Mouse (Mus musculus) heart, postnatal 4 days (tissue): ENCODE data around the gene Tiprl. TPM values are rescaled to one million over a fixed set of nuclear protein-coding genes. Genes with fewer than 3 reads are reported as not detected.

ENCODE experiments used
- DNase-seq: peaks from one replicate; pipeline ENCODE4 v3.0.0; 2021
- total RNA-seq, 2 experiments: library from RNA; stranded (reverse); gene quantifications; 2 replicates each; pipeline ENCODE4 v1.2.3; 2021

The Tiprl gene
- total RNA-seq, result 10 to 100 TPM; 52.2 to 52.7 TPM

DNA sequence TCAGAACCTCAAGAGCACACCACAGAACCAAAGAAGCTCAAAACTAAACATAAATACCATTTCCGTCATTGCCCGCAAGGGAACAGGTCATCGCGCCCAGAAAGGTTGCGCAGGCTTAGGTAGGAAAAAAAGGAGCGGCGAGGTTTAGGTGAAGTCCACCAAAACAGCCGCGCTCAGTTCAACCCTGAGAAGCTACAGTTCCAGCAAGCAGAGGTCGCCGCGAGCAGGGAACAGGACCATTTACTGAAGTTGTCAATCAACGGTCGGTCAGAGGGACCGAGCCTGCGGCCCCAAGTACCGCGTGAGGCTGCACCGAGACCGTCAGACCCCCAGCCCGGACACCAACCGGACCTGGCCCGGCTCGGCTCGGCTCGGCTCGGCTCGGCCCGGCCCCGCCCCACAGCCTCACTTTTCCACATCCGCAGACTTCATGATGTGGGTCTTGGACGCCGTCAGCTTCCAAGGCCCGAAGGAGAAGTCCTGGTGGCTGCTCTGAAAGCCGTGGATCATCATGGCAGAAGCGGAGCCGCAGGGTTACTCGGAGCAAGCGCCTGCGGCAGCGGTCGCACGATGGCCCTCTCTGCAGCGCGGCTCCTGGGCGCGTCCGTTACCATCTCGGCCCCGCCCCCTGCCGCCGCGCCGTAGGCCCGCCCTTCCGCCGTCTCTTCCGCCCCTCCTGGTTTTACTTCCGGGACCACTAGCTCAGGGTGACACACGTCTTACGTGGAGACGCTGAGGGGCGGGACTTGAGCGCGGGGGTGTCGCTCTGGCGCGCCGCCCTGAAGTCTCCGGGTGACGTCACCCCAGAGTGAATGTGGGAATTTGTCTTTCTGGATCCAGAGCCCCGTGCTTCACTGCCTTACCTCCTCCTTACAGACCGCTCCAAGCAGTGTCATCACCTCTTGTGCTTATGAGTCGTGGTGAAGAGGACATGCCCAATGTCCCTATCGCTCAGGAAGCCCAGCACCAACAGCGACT, at the start of gene Tiprl:
TSS of gene Tiprl (minus strand) at position 676 of the 978 bp plus-strand sequence.
- DNase-seq, result peak; percentile 98

DNA sequence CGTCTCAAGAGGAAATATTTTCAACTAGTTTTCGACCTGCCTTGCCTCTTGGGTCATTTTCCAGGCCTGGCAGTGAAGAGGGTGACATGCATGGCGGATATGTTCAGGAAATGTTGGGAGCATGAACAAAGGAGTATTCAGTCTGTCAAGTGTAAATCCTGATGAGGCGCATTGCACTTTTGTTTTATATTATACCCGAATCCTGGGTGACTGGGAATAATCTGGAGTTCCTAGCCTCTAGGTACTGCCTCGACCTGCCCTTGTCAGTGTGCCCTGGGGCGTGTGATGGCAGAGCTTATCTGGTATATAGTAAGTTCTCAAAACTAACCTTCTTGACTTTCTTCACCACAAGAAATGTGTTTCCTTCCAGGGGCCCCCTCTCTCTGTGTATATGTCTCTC, 47.3 kb upstream of the Tiprl start:
- no peak for DNase-seq

DNA sequence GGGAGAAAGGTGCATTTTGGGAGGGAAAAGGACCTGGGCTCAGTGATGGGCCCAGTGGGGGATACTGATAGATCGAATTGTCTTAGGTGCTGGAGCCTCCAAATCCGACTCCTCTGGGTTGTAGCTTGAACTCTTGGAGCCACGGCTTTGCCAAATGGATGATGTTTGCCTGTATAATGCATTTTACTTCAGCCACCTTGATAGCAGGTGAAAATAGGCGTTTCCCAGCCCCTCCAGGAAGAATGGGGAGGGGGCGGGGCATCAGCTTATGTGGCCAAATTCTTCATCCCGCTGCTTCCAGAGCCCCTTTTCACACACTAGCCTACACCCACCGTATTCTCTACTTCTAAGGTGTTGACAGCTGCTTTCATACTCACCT, 46.2 kb upstream of the Tiprl start:
- no peak for DNase-seq

DNA sequence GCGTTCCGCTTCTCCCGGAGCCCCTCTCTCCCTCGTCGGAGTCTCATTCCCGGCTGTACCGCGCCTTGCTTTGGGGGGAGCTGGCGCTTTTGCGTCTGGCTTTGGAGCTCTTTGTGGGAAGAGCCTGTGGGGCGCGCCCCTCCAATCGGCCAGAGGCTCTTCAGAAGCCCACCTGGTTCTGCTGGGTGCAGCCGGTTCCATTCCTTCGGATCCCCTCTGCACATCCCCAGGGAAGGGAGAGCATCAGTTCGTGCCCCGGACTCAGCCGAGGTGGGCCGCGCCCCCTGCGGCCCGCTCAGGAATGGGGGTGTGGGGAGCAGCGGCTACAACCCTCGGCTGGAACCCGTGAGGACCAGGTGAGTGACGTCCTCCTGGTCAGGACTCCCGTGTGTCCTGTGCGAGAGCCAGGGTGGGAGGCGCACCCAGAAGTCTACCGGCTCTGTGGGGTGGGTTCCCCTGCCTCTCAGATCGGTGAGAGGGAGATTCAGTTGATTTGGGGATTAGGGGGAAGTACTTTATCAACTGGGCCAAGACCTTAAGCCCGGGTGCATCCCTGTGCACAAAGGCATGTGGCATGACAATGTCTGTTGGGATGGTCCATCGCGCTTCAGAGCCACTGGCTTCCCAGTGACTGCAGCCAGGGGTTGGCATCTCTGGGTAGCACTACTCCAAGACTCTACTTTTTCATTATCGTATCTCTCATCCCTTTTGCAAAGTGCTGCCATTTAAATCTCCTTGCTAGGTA, 45.6 kb upstream of the Tiprl start:
- peak; percentile 17 for DNase-seq

DNA sequence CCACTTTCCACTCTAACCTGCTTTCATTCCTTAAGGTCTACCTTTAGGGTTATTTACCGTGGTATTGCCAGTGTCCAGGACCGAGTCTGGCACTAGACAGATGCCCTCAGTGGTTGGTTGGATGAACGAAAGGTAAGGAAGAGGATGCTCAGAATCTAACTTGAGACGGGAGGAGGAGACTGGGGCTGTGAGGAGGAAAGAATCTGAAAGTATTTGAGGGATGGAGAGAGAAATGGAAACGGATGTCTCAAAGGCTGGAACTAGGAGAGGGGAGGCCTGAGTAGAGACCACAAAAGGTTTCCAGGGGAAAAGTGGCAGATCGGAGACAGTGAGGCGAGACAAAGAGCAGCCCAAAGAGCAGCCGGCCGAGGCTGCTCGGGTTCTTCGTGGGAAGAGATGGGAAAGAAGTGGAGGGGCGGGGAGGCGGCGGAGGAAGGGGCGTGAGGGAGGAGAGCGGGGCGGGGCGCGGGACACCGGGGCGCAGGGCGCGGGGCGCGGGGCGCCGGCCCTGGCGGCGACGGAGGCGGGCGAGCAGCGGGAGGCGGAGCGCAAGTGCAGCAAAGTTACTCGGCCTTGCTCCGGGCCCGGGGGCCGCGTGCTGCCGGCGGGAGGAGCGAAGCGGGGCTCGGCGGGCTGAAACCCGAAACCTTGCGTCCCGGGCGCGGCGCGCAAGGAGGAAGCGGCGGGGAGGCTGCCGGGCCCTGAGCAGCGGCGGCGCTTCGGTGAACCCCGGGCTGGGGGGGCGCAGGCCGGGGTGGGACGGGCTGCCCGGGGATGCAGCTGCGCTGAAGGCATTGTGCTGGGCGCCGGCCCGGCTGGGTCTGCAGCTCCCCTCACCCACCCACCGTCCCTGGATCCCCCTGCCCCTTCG, 44.8 kb upstream of the Tiprl start:
- peak; percentile 79 for DNase-seq

DNA sequence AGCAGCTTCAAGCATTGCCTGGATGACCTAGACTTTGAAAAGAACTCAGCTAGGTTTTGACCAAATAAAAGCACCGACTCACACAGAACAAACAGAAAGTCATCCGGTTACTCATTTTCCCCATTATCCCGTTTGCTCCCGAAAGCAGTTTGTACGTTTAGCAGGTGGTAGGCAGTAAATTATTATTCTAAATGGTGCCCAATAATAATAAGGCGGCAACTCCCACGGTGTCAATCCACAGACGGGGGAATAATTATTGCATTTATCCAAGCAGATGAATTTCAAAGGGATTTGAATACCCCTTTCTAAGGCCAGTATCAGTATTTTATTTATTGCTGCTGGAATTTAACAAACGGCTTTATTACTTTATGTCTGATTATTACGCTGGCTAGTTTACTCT, 43.9 kb upstream of the Tiprl start:
- no peak for DNase-seq

DNA sequence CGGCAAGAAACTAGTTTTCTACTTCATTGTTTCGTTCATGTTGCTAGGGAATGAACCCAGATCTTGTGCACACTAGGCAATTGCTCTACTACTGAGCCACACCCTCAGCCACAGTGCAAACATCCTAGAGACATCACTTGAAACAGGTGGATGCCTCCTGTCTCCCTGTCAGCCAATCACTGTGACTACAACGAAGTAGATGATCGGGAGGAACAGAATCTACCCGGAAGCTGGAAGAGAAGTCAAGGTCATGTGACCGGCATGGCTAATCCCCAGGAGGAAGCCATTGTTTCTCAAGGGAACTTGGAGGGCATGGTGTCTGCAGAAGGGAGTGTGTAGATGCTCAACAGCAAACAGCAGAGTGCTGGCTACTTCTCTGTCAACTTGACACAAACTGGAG, 38.1 kb upstream of the Tiprl start:
- DNase-seq, result no peak

DNA sequence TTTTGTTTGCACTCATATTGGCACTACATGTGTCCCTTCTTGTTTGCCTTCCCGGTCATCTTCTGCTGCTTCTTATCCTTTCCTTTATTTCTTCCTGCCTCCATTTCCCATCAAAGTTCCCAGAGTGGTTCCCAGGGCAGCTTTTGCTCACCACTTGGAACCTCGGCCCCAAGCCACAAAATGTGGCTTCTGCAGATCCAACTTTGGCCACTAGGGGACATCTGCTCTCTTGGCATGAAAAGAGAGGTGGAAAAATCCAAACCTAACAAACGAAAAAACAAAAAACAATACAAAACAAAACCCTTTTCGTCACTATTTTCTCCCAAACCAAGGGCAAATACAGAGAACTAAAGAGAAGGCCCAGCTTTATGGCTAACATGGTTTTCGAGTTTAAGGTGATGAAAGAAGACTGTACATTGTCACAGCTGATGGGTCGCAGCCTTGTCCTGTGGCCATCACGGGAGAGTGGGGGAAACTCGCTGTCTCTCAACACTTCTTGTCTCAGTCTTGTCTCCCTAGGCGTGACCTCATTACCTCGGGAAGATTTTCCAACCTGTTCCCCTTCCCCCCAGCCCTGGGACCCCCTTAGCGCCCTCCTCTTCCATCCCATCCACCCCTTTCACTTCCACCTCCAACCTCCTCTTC, 15.4 kb upstream of the Tiprl start:
- DNase-seq, result peak; percentile 83

DNA sequence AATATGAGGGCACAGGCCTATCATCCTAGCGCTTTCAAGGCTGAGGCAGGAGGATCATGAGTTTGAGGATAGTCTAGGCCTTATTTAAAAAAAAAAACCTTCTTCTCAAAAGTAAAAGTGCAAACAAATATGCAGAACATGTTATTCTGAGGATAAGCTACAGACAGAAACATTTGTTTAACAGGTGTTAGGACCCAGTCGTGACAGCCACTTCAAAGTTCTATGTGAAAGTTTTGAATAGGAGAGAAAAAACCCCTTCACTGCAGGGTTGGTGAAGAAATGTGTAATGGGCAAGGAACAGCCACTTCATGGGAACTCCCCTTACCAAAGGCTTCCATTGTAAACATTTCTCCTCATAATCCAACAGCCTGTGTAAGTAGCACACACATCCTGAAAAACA, 13.8 kb upstream of the Tiprl start:
- DNase-seq, result no peak

DNA sequence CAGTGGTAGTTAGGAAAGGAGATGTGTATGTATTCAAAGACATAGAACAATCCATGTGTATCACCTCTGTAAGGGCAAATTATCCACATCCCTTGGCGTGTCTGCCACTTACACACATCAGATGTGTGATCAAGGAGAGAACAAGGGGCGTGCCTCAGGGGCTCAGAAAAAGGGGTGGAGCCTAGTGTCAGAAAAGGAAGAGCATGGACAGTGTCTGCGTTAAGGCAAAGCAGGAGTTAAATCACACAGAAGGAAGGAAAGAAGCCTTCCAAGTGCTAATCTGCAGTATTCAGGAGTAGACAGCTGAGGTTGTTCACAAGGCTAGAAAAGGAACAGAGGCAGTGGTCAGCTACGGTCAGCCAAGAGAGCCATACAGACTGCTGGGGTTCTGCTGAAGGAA, 12.0 kb upstream of the Tiprl start:
- no peak for DNase-seq

DNA sequence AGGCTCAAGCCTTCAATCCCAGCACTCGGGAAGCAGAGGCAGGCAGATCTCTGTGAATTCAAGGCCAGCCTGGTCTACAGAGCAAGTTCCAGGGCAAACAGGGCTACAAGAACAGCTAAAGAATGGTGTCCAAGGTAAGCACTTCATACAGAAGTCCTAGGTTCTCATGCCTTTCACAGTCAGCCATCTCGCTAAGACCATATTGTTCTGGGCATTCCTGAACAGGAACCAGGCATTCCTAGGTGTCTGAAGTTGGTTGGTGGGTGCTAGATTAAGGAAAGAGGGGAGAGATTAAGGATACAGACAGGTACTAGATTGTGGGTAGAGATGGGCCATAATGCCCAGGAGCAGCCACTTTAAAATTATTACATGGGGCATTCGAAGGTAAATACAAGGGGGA, 11.0 kb upstream of the Tiprl start:
- DNase-seq, result no peak

DNA sequence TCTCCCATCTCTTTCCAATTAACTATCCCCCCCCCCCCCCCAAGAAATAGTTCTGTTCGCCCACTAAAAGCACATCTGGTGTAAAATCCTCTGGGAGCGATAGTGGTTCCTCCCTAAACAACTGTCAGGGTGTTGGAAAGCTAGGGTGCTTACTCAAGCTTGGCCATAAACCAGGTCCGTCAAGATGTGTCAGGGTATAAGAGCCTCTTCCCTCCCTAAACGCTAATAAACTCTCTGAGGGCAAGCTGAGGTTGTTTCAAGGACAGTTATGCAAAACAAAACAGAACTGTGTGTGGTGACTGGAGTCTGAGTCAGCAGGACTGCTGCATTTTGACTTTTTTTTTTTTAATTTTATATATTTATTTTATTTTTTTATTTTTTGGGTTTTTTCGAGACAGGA, 10.3 kb upstream of the Tiprl start:
- DNase-seq, result no peak

DNA sequence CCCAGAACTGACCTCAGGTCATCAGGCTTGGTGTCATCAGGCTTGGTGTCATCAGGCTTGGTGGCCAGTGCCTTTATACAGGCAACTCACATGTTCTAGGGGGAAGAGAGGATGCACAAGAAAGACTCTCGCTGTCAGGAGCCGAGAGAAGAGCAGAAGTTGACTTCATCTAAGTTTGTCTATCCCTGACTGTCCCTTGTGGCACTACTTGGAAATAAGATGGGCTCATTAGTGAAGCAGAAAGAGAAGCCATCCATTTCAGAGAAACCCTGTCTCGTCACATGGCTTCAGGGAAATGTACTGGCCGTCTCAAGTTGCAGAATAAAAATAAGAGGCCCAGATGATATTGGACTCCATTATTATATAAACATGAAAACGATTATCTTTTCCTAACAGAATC, 9.8 kb upstream of the Tiprl start:
- no peak for DNase-seq

DNA sequence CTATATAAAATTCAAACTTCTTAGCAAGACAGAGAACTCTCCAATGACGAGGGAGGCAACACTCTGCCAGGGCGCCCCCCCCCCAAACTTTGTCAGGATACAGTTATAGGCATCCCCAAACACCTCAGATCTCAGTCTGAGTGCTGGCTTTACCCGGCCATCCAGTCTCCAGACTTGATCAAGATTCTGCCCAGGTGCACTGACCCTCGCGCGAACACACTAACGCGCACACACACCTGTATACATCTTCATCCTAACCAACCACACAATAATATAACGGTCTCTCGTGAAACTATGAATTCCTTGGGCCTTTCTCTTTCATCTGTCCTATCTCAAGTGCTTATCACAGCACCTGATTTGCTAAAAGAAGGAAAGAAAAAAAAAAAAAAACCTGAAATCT, 950 bp downstream of the Tiprl start:
- no peak for DNase-seq

DNA sequence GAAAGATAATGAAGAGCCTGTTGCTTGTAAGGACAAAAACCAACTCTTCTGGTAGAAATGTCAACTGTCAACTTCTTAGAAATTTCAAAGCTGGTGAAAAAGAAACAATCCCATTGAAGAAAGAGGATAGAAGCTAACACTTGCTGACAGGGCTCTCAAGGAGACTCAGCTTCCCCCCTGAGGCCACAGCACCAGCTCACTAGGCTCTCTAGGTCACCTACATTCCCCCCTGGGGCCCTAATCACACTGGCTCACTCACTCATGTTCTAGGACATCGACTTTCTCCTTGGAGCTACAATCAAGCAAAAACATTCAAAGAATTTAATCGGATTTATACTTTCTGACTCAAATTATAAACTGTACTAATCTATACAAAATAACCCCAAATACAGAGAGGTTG, 3.0 kb downstream of the Tiprl start:
- no peak for DNase-seq

DNA sequence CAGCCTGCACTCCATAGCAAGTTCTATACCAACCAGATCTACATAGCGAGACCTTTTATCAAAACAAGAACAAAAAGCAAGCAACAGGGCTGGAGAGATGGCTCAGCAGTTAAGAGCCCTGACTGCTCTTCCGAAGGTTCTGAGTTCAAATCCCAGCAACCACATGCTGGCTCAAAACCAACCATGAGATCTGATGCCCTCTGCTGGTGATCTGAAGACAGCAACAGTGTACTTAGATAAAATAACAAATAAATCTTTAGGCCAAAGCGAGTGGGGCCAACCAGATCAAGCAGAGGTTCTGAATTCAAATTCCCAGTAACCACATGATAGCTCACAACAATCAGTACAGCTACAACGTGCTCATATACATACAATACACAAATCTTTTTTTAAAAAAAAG, 6.1 kb downstream of the Tiprl start:
- no peak for DNase-seq

DNA sequence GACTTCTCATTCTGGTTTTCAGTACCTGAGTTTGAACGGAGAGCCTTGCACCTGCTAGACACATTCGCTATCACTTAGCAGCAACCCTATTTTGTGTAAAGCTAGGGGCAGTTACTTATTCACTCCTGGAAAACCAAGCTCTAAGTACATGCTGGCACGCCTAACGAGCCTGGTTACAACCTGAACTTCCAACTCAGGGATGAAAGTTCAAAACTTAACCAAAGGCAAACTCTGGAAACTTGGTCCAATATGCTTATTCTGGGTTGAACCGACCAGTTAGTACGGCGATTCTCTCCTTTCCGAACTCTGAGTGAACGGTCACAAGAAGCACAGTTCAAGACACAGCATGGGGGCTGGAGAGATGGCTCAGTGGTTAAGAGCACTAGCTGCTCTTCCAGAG, 7.2 kb downstream of the Tiprl start:
- no peak for DNase-seq

DNA sequence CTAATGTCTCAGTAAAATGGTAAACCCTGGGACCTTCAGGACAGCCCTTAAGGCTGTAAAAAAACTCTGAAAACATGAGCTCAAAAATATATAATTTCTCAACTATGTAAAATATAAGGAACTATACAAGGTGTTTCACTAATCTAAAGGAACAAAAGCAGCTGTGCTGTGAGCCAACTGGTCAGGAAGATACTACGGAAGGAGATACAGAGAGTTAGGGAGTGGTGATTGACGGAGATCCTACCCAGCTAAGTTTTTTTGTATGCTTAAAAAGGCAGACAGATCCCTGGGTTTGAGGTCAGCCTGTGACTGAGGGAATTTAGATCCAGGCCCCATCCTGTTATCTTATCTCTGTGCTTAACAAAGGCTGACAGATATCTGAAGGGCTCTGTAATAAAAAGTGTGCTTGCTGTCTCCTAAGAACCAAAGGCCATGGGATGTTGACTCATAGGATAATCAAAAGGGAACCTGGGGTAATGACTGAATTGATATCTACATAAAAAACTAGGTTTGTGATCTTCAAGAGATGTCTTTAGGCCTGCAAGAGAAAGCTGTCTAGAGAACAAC, 19.7 kb downstream of the Tiprl start:
- no peak for DNase-seq

DNA sequence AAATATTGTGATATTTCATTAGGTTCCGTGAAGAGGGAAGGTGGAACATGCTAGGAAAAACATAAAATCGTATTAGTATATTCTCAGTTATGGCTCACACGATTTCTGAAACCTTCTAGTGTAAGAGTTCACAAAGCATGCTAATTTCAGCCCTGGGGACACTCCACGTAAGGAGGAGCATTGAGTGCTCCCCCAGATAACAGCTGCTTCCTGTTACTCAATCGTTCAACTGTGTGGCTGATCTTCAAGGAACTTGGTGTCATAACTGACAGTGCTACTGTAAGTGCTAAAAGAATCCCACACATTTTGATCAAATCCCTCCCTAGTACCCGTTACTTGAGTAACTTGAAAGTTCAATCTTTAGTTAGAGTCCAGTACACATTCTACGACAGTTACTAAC, 21.0 kb downstream of the Tiprl start:
- DNase-seq, result no peak

DNA sequence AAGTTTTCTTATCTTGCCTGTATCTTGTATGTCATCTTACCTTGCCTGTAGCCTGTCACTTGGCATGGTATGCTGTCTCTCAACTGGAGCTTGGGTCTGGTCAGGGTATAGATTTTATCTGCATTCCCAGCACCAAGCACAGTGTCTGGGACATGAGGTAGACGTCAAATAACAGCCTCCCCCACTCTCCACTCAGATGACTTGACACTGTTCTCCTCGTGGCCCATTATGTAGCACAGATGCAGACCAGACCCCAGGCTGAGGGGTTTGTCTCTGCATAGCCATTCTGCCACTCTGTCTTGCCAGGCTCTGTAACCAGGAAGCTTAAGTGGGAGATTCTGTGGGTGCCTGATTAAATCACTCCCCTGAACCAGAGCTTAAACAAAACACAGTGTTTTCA, 31.2 kb downstream of the Tiprl start:
- no peak for DNase-seq

DNA sequence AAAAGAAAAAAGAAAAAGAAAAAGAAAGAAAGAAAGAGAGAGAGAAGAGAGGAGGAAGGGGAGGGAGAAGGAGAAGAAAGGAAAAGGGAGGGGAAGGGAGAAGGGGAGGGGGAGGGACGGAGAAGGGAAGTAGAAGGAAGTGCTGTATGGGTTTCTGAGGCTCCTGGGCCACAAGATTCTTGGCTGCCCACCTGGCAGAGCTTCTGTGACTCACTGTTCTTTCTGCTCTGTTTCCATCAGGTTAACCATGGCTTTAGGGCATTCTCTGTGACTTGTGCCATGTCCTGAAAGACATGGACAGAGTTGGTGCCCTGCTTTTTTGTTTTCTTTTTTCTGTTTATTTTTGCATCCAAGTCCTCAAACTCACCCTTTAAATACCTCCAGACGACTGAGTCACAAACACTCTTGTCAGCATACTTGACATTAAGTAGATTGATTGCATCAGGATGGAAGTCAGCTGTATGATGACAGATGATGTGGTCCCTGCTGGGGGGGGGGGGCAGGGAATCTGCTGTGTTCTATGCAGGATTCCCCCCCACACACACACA, 33.2 kb downstream of the Tiprl start:
- DNase-seq, result no peak
